Mouse (Mus musculus): ENCODE data around the gene Hs6st2.

Hs6st2 gene

DNA sequence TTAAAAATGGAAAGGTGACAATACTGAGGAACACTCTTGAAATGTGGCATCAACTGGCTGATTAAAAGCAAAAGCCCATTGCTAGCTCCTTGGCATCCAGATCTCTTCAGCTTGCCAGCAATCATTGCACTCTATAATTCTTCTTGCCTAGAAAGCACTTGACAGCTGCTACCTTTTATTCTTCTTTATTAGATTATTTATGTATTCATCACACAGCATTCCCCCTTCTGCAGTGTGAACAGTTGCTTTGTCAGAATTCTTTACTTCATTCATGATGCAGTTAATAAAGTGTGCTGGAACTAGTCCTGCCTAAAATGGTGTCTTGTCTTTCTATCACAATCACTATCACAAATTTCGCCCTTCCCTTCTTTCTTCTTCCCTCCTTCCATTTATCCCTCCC is 332.0 kb downstream of the Hs6st2 start:
- DNase-seq (ENCODE audit: low read depth, low spot score): no peak

DNA sequence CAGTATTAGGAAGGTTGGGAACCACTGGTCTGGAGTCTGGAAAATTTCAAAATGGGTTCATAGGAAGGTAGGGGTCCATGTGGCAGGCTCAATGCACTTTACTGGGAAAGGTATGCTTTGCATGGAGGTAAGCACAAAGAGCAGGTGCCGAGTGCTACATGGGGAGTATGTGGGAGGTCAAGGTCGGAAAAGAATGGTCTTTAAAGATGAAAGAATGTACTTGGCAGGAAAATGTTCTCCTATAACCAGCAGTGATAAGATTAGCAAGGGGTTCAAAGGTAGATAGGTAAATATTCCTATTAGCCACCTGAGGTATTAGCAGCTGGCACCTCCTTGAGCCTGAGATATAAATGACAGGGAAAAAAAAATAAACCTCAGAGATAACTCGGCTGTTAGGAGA is 338.1 kb downstream of the Hs6st2 start:
- DNase-seq (ENCODE audit: low read depth, low spot score): no peak
